In genomic region chr19:10455437-10455806, GRCm38 (mm10) we compare ENCODE assay signal across 26 mouse cellular contexts. TPM values are rescaled to one million over a fixed set of nuclear protein-coding genes. Genes with fewer than 3 reads are reported as not detected.
DNase-seq lines count a peak whose midpoint lies in the region; ATAC-seq and TF ChIP-seq lines count a peak whose summit lies in the region.
"Had no signal": no experiment of that assay in that cellular context is flagged by ENCODE, and none has a peak within 500 bp of the region (broad histone marks: within the 10 kb centered on the region; RNA-seq: fewer than 3 reads in every experiment).

No protein-coding gene starts in this region.

- no peak overlapping the region for H3K27ac ChIP-seq in hindbrain, embryonic 16.5 days (ENCODE audit: low read depth, low read length)
- H3K27ac ChIP-seq in hindbrain, embryonic 14.5 days = no peak overlapping the region
- no peak overlapping the region for H3K27ac ChIP-seq in midbrain, embryonic 16.5 days (ENCODE audit: low read length)
- H3K27ac ChIP-seq in midbrain, embryonic 14.5 days (replicated peaks; ENCODE audit: low read depth, low read length) = no peak overlapping the region
- no peak overlapping the region for H3K27ac ChIP-seq in cortical plate, adult 2 months (ENCODE audit: insufficient read depth, low read length)
- H3K27ac ChIP-seq: forebrain, embryonic 13.5 days; left cerebral cortex, adult 2 months; limb, embryonic 12.5 days; liver, embryonic 15.5 days had no signal

- H3K4me3 ChIP-seq in hindbrain, embryonic 16.5 days (ENCODE audit: low read length) = no peak overlapping the region
- H3K4me3 ChIP-seq in hindbrain, embryonic 14.5 days (replicated peaks; ENCODE audit: low read length) = no peak overlapping the region
- H3K4me3 ChIP-seq in midbrain, embryonic 16.5 days (ENCODE audit: low read depth, low read length) = peak overlapping the region; percentile 53; the same call in 1 of the 2 replicates
- no peak overlapping the region for H3K4me3 ChIP-seq in midbrain, embryonic 14.5 days (replicated peaks; ENCODE audit: low read depth, low read length)
- peak overlapping the region; percentile 9 for H3K4me3 ChIP-seq in cortical plate, adult 2 months (ENCODE audit: insufficient read depth, low read length)
- H3K4me3 ChIP-seq: left cerebral cortex, adult 2 months; liver, embryonic 15.5 days had no signal

- no peak overlapping the region for H3K9ac ChIP-seq in hindbrain, embryonic 16.5 days (ENCODE audit: low read depth, low read length)
- H3K9ac ChIP-seq in hindbrain, embryonic 14.5 days = no peak overlapping the region
- H3K9ac ChIP-seq in midbrain, embryonic 16.5 days (ENCODE audit: low read depth, low read length) = 0 out of 2 replicates have a peak overlapping the region, but pooled peaks have one; percentile 28
- no peak overlapping the region for H3K9ac ChIP-seq in midbrain, embryonic 14.5 days (replicated peaks; ENCODE audit: low read length)
- H3K9ac ChIP-seq: limb, embryonic 12.5 days; liver, embryonic 15.5 days; lung, embryonic 14.5 days had no signal

- H3K4me1 ChIP-seq in hindbrain, embryonic 16.5 days (ENCODE audit: control insufficient read depth, insufficient read depth, low read depth, low read length) = peaks cover 12% of the 10 kb centered on the region
- H3K4me1 ChIP-seq in hindbrain, embryonic 14.5 days (replicated peaks; ENCODE audit: control insufficient read depth, insufficient read depth, low read length) = peaks cover 14% of the 10 kb centered on the region; the same call in 1 of the 2 replicates
- peaks cover 16% of the 10 kb centered on the region for H3K4me1 ChIP-seq in midbrain, embryonic 16.5 days (ENCODE audit: control insufficient read depth, insufficient read depth, low read length)
- H3K4me1 ChIP-seq in midbrain, embryonic 14.5 days (ENCODE audit: control insufficient read depth, insufficient read depth, low read length) = peaks cover 15% of the 10 kb centered on the region
- H3K4me1 ChIP-seq in cortical plate, adult 2 months (ENCODE audit: control insufficient read depth, insufficient read depth, low read length) = no peaks in the 10 kb centered on the region

- no peak for TF ChIP-seq CTCF in cortical plate, adult 2 months (IDR thresholded peaks at IDR 0.05; ENCODE audit: extremely low read depth, insufficient read depth, low read length)

- TF ChIP-seq POLR2A in cortical plate, adult 2 months (IDR thresholded peaks at IDR 0.05; ENCODE audit: extremely low read depth, insufficient read depth, low read length) = no peak

- peaks cover 33% of the 10 kb centered on the region for H3K27me3 ChIP-seq in hindbrain, embryonic 16.5 days (replicated peaks; ENCODE audit: control insufficient read depth, insufficient read depth, low read length)
- peaks cover 50% of the 10 kb centered on the region for H3K27me3 ChIP-seq in hindbrain, embryonic 14.5 days (ENCODE audit: control insufficient read depth, insufficient read depth, low read length)
- peaks cover 30% of the 10 kb centered on the region for H3K27me3 ChIP-seq in midbrain, embryonic 16.5 days (ENCODE audit: control insufficient read depth, insufficient read depth, low read depth, low read length)
- H3K27me3 ChIP-seq in midbrain, embryonic 14.5 days (ENCODE audit: control insufficient read depth, insufficient read depth, low read length) = peaks cover 38% of the 10 kb centered on the region

- peak overlapping the region; percentile 91 for H3K4me2 ChIP-seq in hindbrain, embryonic 16.5 days (ENCODE audit: low read length)
- no peak overlapping the region for H3K4me2 ChIP-seq in hindbrain, embryonic 14.5 days (replicated peaks)
- peak overlapping the region; percentile 75 for H3K4me2 ChIP-seq in midbrain, embryonic 16.5 days (ENCODE audit: low read length)
- H3K4me2 ChIP-seq in midbrain, embryonic 14.5 days (ENCODE audit: low read length) = no peak overlapping the region
- H3K4me2 ChIP-seq: heart, embryonic 11.5 days; liver, embryonic 15.5 days had no signal

- 77% methylated on average over 3 of the region's 3 CpGs for WGBS in hindbrain, embryonic 16.5 days
- WGBS in hindbrain, embryonic 14.5 days = 75% methylated on average over 3 of the region's 3 CpGs
- 75% methylated on average over 3 of the region's 3 CpGs for WGBS in midbrain, embryonic 16.5 days
- 73% methylated on average over 3 of the region's 3 CpGs for WGBS in midbrain, embryonic 14.5 days

- no peaks in the 10 kb centered on the region for H3K36me3 ChIP-seq in hindbrain, embryonic 16.5 days (ENCODE audit: control insufficient read depth, insufficient read depth, low read length)
- no peaks in the 10 kb centered on the region for H3K36me3 ChIP-seq in hindbrain, embryonic 14.5 days (replicated peaks; ENCODE audit: control insufficient read depth, insufficient read depth)
- no peaks in the 10 kb centered on the region for H3K36me3 ChIP-seq in midbrain, embryonic 16.5 days (ENCODE audit: control insufficient read depth, insufficient read depth, low read length)
- no peaks in the 10 kb centered on the region for H3K36me3 ChIP-seq in midbrain, embryonic 14.5 days (ENCODE audit: control insufficient read depth, insufficient read depth, low read length)
- H3K36me3 ChIP-seq: limb, embryonic 12.5 days; liver, embryonic 15.5 days had no signal

- H3K9me3 ChIP-seq in hindbrain, embryonic 16.5 days (ENCODE audit: control insufficient read depth, low read length) = no peaks in the 10 kb centered on the region
- H3K9me3 ChIP-seq in hindbrain, embryonic 14.5 days (ENCODE audit: control insufficient read depth, low read length) = no peaks in the 10 kb centered on the region
- no peaks in the 10 kb centered on the region for H3K9me3 ChIP-seq in midbrain, embryonic 16.5 days (replicated peaks; ENCODE audit: control insufficient read depth, low read length, poor library complexity, severe bottlenecking)
- H3K9me3 ChIP-seq in midbrain, embryonic 14.5 days (ENCODE audit: control insufficient read depth, low read length) = no peaks in the 10 kb centered on the region
- H3K9me3 ChIP-seq: forebrain, embryonic 13.5 days; limb, embryonic 12.5 days; liver, embryonic 15.5 days had no signal

- ATAC-seq in hindbrain, embryonic 16.5 days = no peak
- no peak for ATAC-seq in hindbrain, embryonic 14.5 days (ENCODE audit: low FRiP score)
- no peak for ATAC-seq in midbrain, embryonic 16.5 days
- ATAC-seq in midbrain, embryonic 14.5 days (ENCODE audit: low FRiP score, low TSS enrichment) = no peak
- ATAC-seq: activated CD4-positive, CD25-positive, alpha-beta regulatory T cell, adult 4 months; forebrain, embryonic 13.5 days had no signal

- DNase-seq in heart, adult 11 months = peak; percentile 94
- no peak for DNase-seq in heart, adult 9 months (ENCODE audit: low spot score in 2 of 2)
- no peak for DNase-seq in hindbrain, embryonic 14.5 days (ENCODE audit: low spot score)
- no peak for DNase-seq in midbrain, embryonic 14.5 days
- no peak for DNase-seq in right cerebral cortex, adult 2 months (ENCODE audit: low spot score in 2 of 2)
- DNase-seq: adrenal gland, adult 2 months; cerebellum, adult 18-20 months; cerebellum, postnatal 10 days; gastrocnemius, postnatal 10 days; kidney, adult 11 months; lung, embryonic 14.5 days; lung, postnatal 14 days; right cerebral cortex, postnatal 14 days; thymus, adult 2 months; thymus, postnatal 36 days had no signal

RNA-seq across cellular contexts. Expression of gene Lrrc10b, which starts 1.9 kb away (rescaled TPM):
- polyA plus RNA-seq in hindbrain, embryonic 16.5 days (2015; fragmentation: Nextera tagmentation; extraction: Ambion mirVana) = 0.97 and 1.3 TPM in 2 replicates
- polyA plus RNA-seq in hindbrain, embryonic 14.5 days (2014; fragmentation: Nextera tagmentation; extraction: Ambion mirVana) = 1.5 and 1.6 TPM in 2 replicates
- polyA plus RNA-seq in midbrain, embryonic 16.5 days (2015; fragmentation: Nextera tagmentation; extraction: Ambion mirVana) = 1.9 and 2.0 TPM in 2 replicates
- polyA plus RNA-seq in midbrain, embryonic 14.5 days (2014; fragmentation: Nextera tagmentation; extraction: Ambion mirVana) = 0.91 and 1.1 TPM in 2 replicates
- polyA plus RNA-seq in cortical plate, adult 2 months (2012; rRNA removed) = 9.5 and 24.2 TPM in 2 replicates
- polyA plus RNA-seq: activated CD4-positive, CD25-positive, alpha-beta regulatory T cell, adult 4 months; liver, adult 2 months had no signal

RNA-seq across cellular contexts. Expression of gene Ppp1r32, which starts 27.3 kb away (rescaled TPM):
- 2.4 and 2.7 TPM in 2 replicates for polyA plus RNA-seq in hindbrain, embryonic 16.5 days (2015; fragmentation: Nextera tagmentation; extraction: Ambion mirVana)
- polyA plus RNA-seq in hindbrain, embryonic 14.5 days (2014; fragmentation: Nextera tagmentation; extraction: Ambion mirVana) = 1.9 and 2.8 TPM in 2 replicates
- polyA plus RNA-seq in midbrain, embryonic 16.5 days (2015; fragmentation: Nextera tagmentation; extraction: Ambion mirVana) = 3.6 and 5.9 TPM in 2 replicates
- 1.4 and 1.6 TPM in 2 replicates for polyA plus RNA-seq in midbrain, embryonic 14.5 days (2014; fragmentation: Nextera tagmentation; extraction: Ambion mirVana)
- polyA plus RNA-seq in cortical plate, adult 2 months (2012; rRNA removed) = 1.4 and 2.5 TPM in 2 replicates
- polyA plus RNA-seq: heart, embryonic 11.5 days; kidney, embryonic 14.5 days; limb, embryonic 12.5 days; liver, embryonic 15.5 days; lung, embryonic 14.5 days had no signal

Comparison
In these comparisons a context has a peak if more than half of its experiments do, and no peak if none do; other contexts are left out.
1. H3K4me2 ChIP-seq: peak in hindbrain, embryonic 16.5 days (single experiment) and midbrain, embryonic 16.5 days (single experiment); none in hindbrain, embryonic 14.5 days (single experiment) and midbrain, embryonic 14.5 days (single experiment).
2. H3K4me3 ChIP-seq: peak in midbrain, embryonic 16.5 days (single experiment) and cortical plate, adult 2 months (single experiment); none in hindbrain, embryonic 16.5 days (single experiment), hindbrain, embryonic 14.5 days (single experiment) and midbrain, embryonic 14.5 days (single experiment).